Mouse (Mus musculus) liver, postnatal 0 days (tissue): ENCODE measurements around the gene Ddx19b. TPM values are rescaled to one million over a fixed set of nuclear protein-coding genes. Genes with fewer than 3 reads are reported as not detected.

Experiments used
- ATAC-seq: fragments of 200-750 bp; cut with Nextera tagmentation; 2 replicates; pipeline ENCODE4 v1.8.0; 2017; ENCODE audit warnings: mild to moderate bottlenecking, moderate library complexity
- DNase-seq: peaks from one replicate; pipeline ENCODE4 v3.0.0-alpha.2; 2016
- H3K27ac ChIP-seq: fragments of 300-500 bp; sonication (generic); 2 replicates; pipeline ENCODE4 v1.5.1; 2014; ENCODE audit warnings: antibody characterized with exemption, moderate library complexity, mild to moderate bottlenecking, low read depth
- H3K27me3 ChIP-seq: fragments of 300-500 bp; sonication (generic); 2 replicates; pipeline ENCODE4 v1.6.1; 2014; ENCODE audit warnings: low read length, control low read depth, mixed read lengths; ENCODE audit not compliant: insufficient read depth
- H3K36me3 ChIP-seq: fragments of 300-500 bp; sonication (generic); replicated peaks from 2 replicates; pipeline ENCODE4 v1.6.1; 2014; ENCODE audit warnings: mild to moderate bottlenecking, control low read depth, low read length, moderate library complexity, mixed read lengths; ENCODE audit not compliant: insufficient read depth
- H3K4me1 ChIP-seq: fragments of 300-500 bp; sonication (generic); 2 replicates; pipeline ENCODE4 v1.6.1; 2014; ENCODE audit warnings: antibody characterized with exemption, mild to moderate bottlenecking, control low read depth; ENCODE audit not compliant: insufficient read depth
- H3K4me2 ChIP-seq: fragments of 300-500 bp; sonication (generic); 2 replicates; pipeline ENCODE4 v1.6.1; 2014; ENCODE audit warnings: low read depth, mild to moderate bottlenecking, low read length, moderate library complexity, mixed read lengths
- H3K4me3 ChIP-seq: fragments of 300-500 bp; sonication (generic); 2 replicates; pipeline ENCODE4 v1.5.1; 2014; ENCODE audit warnings: low read depth, low read length
- H3K9ac ChIP-seq: fragments of 300-500 bp; sonication (generic); replicated peaks from 2 replicates; pipeline ENCODE4 v1.6.1; 2014; ENCODE audit warnings: mild to moderate bottlenecking, moderate library complexity
- H3K9me3 ChIP-seq: fragments of 300-500 bp; sonication (generic); 2 replicates; pipeline ENCODE4 v1.6.1; 2016; ENCODE audit warnings: mild to moderate bottlenecking, control low read depth, low read length, mixed read lengths
- CTCF ChIP-seq: sonication (generic); IDR thresholded peaks from 2 replicates; pipeline ENCODE4 v1.5.1; 2016; ENCODE audit warnings: antibody characterized with exemption, low read depth
- EP300 ChIP-seq: IDR thresholded peaks from 2 replicates; pipeline ENCODE4 v1.6.1; 2016; ENCODE audit warnings: antibody characterized with exemption, low read depth, mild to moderate bottlenecking
- WGBS: fragments of 180-500 bp; shearing (Covaris S2); extraction: QIAGEN DNeasy Blood & Tissue Kit; methylation state at CpG from one replicate; pipeline ENCODE4 v1.1.7; 2014; ENCODE audit not compliant: insufficient replicate concordance; 5-methylcytosine and 5-hydroxymethylcytosine counted together
- polyA plus RNA-seq: library from polyadenylated mRNA; unstranded; fragments of >200 nt; fragmentation: Nextera tagmentation; extraction: Ambion mirVana; gene quantifications from 2 replicates; pipeline ENCODE4 v1.2.1, GENCODE M21; 2015

Ddx19b gene
- polyA plus RNA-seq, 1 experiment from 2014 or later: 3.9 TPM

GRCm38 (mm10) chr8:111042546-111042945, 11.0 kb upstream of the Ddx19b start:
- Histone ChIP-seq H3K4me2 (no peak overlapping the region), H3K27me3 (no peaks in the 10 kb centered on the region), H3K9me3 (no peaks in the 10 kb centered on the region), H3K27ac (no peak overlapping the region), H3K4me1 (no peaks in the 10 kb centered on the region), H3K4me3 (no peak overlapping the region), H3K36me3 (peaks cover 93% of the 10 kb centered on the region), H3K9ac (no peak overlapping the region)
- DNase-seq (peak; percentile 15), ATAC-seq (no peak)
- TF ChIP-seq CTCF: no peak
- TF ChIP-seq EP300: no peak
- WGBS: 93% methylated on average over 19 of the region's 19 CpGs

- peaks cover 24% of the 10 kb centered on the region for H3K4me1 ChIP-seq
- no peak for ATAC-seq
- H3K36me3 ChIP-seq: peaks cover 51% of the 10 kb centered on the region
- H3K27me3 ChIP-seq: no peaks in the 10 kb centered on the region
- no peak overlapping the region for H3K27ac ChIP-seq
- no peak for DNase-seq
- no peak overlapping the region for H3K9ac ChIP-seq
- WGBS: 92% methylated on average over 15 of the region's 15 CpGs
- no peak for TF ChIP-seq EP300
- TF ChIP-seq CTCF: no peak
- no peak overlapping the region for H3K4me3 ChIP-seq
- H3K4me2 ChIP-seq: peak overlapping the region; percentile 30; the same call in 1 of the 2 replicates
- no peaks in the 10 kb centered on the region for H3K9me3 ChIP-seq
Observed at GRCm38 (mm10) chr8:111036591-111036990, 5.0 kb upstream of the Ddx19b start.

GRCm38 (mm10) chr8:111034276-111034675, 2.7 kb upstream of the Ddx19b start:
- Histone ChIP-seq H3K27ac (peak overlapping the region; percentile 83), H3K9ac (peak overlapping the region; percentile 80), H3K4me2 (peak overlapping the region; percentile 71), H3K9me3 (no peaks in the 10 kb centered on the region), H3K27me3 (no peaks in the 10 kb centered on the region), H3K4me1 (peaks cover 30% of the 10 kb centered on the region), H3K4me3 (peak overlapping the region; percentile 62), H3K36me3 (peaks cover 30% of the 10 kb centered on the region)
- TF ChIP-seq CTCF (no peak), EP300 (no peak)
- DNase-seq: peak; percentile 54
- ATAC-seq: peak; percentile 14
- 16% methylated on average over 12 of the region's 12 CpGs for WGBS

GRCm38 (mm10) chr8:111033482-111034215, 2.1 kb upstream of the Ddx19b start:
- 7% methylated on average over 37 of the region's 37 CpGs for WGBS

GRCm38 (mm10) chr8:111032916-111033315, 1.4 kb upstream of the Ddx19b start, which contains the start of gene Aars:
Gene Aars, plus strand, starts transcription at chr8:111033144.
- peaks cover 18% of the 10 kb centered on the region for H3K36me3 ChIP-seq
- H3K27ac ChIP-seq: peak within 1 kb of the TSS; percentile 83
- peak within 1 kb of the TSS; percentile 71 for H3K4me2 ChIP-seq
- H3K9me3 ChIP-seq: no peaks in the 10 kb centered on the region
- ATAC-seq: no peak
- 90% methylated on average over 7 of the region's 7 CpGs for WGBS
- TF ChIP-seq CTCF: no peak
- no peak for TF ChIP-seq EP300
- peak within 1 kb of the TSS; percentile 62 for H3K4me3 ChIP-seq
- H3K9ac ChIP-seq: peak within 1 kb of the TSS; percentile 80
- no peaks in the 10 kb centered on the region for H3K27me3 ChIP-seq
- no peak for DNase-seq
- peaks cover 34% of the 10 kb centered on the region for H3K4me1 ChIP-seq

More at GRCm38 (mm10) chr8:111033482-111034215, 2.1 kb upstream of the Ddx19b start:
- Histone ChIP-seq H3K27me3 (no peaks in the 10 kb centered on the region), H3K4me2 (peak overlapping the region; percentile 71), H3K27ac (peak overlapping the region; percentile 83), H3K4me3 (peak overlapping the region; percentile 62), H3K9ac (peak overlapping the region; percentile 80), H3K36me3 (peaks cover 24% of the 10 kb centered on the region), H3K9me3 (no peaks in the 10 kb centered on the region), H3K4me1 (peaks cover 30% of the 10 kb centered on the region)
- peak; percentile 94 for DNase-seq
- peak; percentile 99 for ATAC-seq
- 0 out of 2 replicates have a peak, but pooled peaks have one; percentile 18 for TF ChIP-seq EP300
- TF ChIP-seq CTCF: no peak

- no peak for TF ChIP-seq CTCF
- no peak for TF ChIP-seq EP300
- Histone ChIP-seq H3K27me3 (no peaks in the 10 kb centered on the region), H3K4me3 (peak overlapping the region; percentile 19), H3K4me2 (peak overlapping the region; percentile 59), H3K9me3 (no peaks in the 10 kb centered on the region), H3K4me1 (peaks cover 20% of the 10 kb centered on the region), H3K36me3 (no peaks in the 10 kb centered on the region), H3K9ac (no peak overlapping the region), H3K27ac (no peak overlapping the region)
- ATAC-seq: no peak
- DNase-seq: no peak
- WGBS: 65% methylated on average over 6 of the region's 6 CpGs
Observed at GRCm38 (mm10) chr8:111030045-111030444, 1.5 kb downstream of the Ddx19b start.
